Mouse (Mus musculus) heart, adult 2 months (tissue): ENCODE measurements around the gene Zfpm1. TPM values are rescaled to one million over a fixed set of nuclear protein-coding genes. Genes with fewer than 3 reads are reported as not detected.

ENCODE experiments used
- DNase-seq, 2 experiments: peaks; one replicate each; pipeline ENCODE4 v3.0.0; 2021
- H3K27ac ChIP-seq: fragments of 200-600 bp; 2 replicates; pipeline ENCODE4 v1.8.1; 2022
- H3K27me3 ChIP-seq: fragments of 200-500 bp; 2 replicates; pipeline ENCODE4 v1.6.1; 2012; ENCODE audit warnings: mild to moderate bottlenecking, low read length, inconsistent platforms, mixed read lengths; ENCODE audit not compliant: control insufficient read depth, insufficient read depth
- H3K36me3 ChIP-seq: fragments of 200-500 bp; 2 replicates; pipeline ENCODE4 v1.6.1; 2012; ENCODE audit warnings: low read length, inconsistent platforms; ENCODE audit not compliant: control insufficient read depth, insufficient read depth
- H3K4me1 ChIP-seq: fragments of 200-500 bp; 2 replicates; pipeline ENCODE4 v1.6.1; 2011; ENCODE audit warnings: low read length; ENCODE audit not compliant: control insufficient read depth, insufficient read depth
- H3K4me3 ChIP-seq: fragments of 200-600 bp; 2 replicates; pipeline ENCODE4 v1.8.1; 2022
- H3K79me2 ChIP-seq: fragments of 200-500 bp; replicated peaks from 2 replicates; pipeline ENCODE4 v1.6.1; 2012; ENCODE audit warnings: mild to moderate bottlenecking, inconsistent platforms, low read length, moderate library complexity, mixed read lengths; ENCODE audit not compliant: control insufficient read depth, insufficient read depth
- H3K9ac ChIP-seq: fragments of 200-500 bp; 2 replicates; pipeline ENCODE4 v1.6.1; 2012; ENCODE audit warnings: low read depth, mild to moderate bottlenecking, control low read depth, inconsistent platforms, low read length, mixed read lengths
- CTCF ChIP-seq: fragments of 200-600 bp; IDR thresholded peaks from 2 replicates; pipeline ENCODE4 v1.8.1; 2022; ENCODE audit warnings: antibody characterized with exemption, mild to moderate bottlenecking, moderate library complexity
- EP300 ChIP-seq: fragments of 200-500 bp; IDR thresholded peaks from 2 replicates; pipeline ENCODE4 v1.6.1; 2011; ENCODE audit warnings: low read depth, low read length, control low read depth; ENCODE audit not compliant: insufficient read depth
- POLR2A ChIP-seq: fragments of 200-500 bp; IDR thresholded peaks from 2 replicates; pipeline ENCODE4 v1.6.1; 2011; ENCODE audit warnings: mild to moderate bottlenecking, low read depth, low read length, control low read depth; ENCODE audit not compliant: insufficient read depth
- WGBS: fragments of 180-500 bp; shearing (Covaris S2); methylation state at CpG from one replicate; pipeline ENCODE4 v1.1.7; 2018; 5-methylcytosine and 5-hydroxymethylcytosine counted together
- intact Hi-C: fragments of 180-260 bp; cut with DNase I; formaldehyde crosslinking; loops from one replicate; pipeline ENCODE4 v1.15.1; 2025
- polyA plus RNA-seq: library from polyadenylated mRNA; depleted of rRNA; stranded (reverse); fragments of >200 nt; gene quantifications from 2 replicates; pipeline ENCODE4 v1.2.3, GENCODE M21; 2012
- total RNA-seq, 2 experiments: library from RNA; stranded (reverse); gene quantifications; 2 replicates each; pipeline ENCODE4 v1.2.3; 2021

The Zfpm1 gene
- total and polyA plus RNA-seq, 3 experiments = 20.9 to 24.6 (median 21.2) TPM

- intact Hi-C loops = no loop called here
Measured at GRCm38 (mm10) chr8:122355642-122356606, 74.0 kb downstream of the Zfpm1 start.

GRCm38 (mm10) chr8:122357202-122357601, 75.3 kb downstream of the Zfpm1 start:
- TF ChIP-seq CTCF = no peak
- no peak for TF ChIP-seq POLR2A
- no peak for TF ChIP-seq EP300
- Histone ChIP-seq H3K27ac (no peak overlapping the region), H3K4me1 (no peaks in the 10 kb centered on the region), H3K79me2 (no peaks in the 10 kb centered on the region), H3K27me3 (no peaks in the 10 kb centered on the region), H3K9ac (no peak overlapping the region), H3K36me3 (no peaks in the 10 kb centered on the region), H3K4me3 (no peak overlapping the region)
- no peak for DNase-seq
- WGBS = 74% methylated on average over 11 of the region's 11 CpGs
- intact Hi-C loops = no loop called here

More at GRCm38 (mm10) chr8:122355642-122356606, 74.0 kb downstream of the Zfpm1 start:
- no peaks in the 10 kb centered on the region for H3K27me3 ChIP-seq
- H3K79me2 ChIP-seq = no peaks in the 10 kb centered on the region
- TF ChIP-seq EP300 (no peak), CTCF (no peak), POLR2A (no peak)
- 75% methylated on average over 9 of the region's 9 CpGs for WGBS
- no peaks in the 10 kb centered on the region for H3K4me1 ChIP-seq
- no peak overlapping the region for H3K4me3 ChIP-seq
- no peak overlapping the region for H3K27ac ChIP-seq
- DNase-seq = no peak
- no peak overlapping the region for H3K9ac ChIP-seq
- no peaks in the 10 kb centered on the region for H3K36me3 ChIP-seq

GRCm38 (mm10) chr8:122357641-122358040, 75.7 kb downstream of the Zfpm1 start:
- no peak for DNase-seq
- H3K4me1 ChIP-seq = no peaks in the 10 kb centered on the region
- WGBS = 49% methylated on average over 5 of the region's 5 CpGs
- no peaks in the 10 kb centered on the region for H3K36me3 ChIP-seq
- H3K27me3 ChIP-seq = no peaks in the 10 kb centered on the region
- H3K4me3 ChIP-seq = no peak overlapping the region
- no peak overlapping the region for H3K27ac ChIP-seq
- no peak overlapping the region for H3K9ac ChIP-seq
- H3K79me2 ChIP-seq = no peaks in the 10 kb centered on the region
- no peak for TF ChIP-seq POLR2A
- no peak for TF ChIP-seq CTCF
- TF ChIP-seq EP300 = no peak
- intact Hi-C loops = no loop called here

GRCm38 (mm10) chr8:122359111-122359775, 77.3 kb downstream of the Zfpm1 start:
- whole genome bisulfite sequencing = 76% methylated on average over 15 of the region's 15 CpGs
- DNase-seq = no peak
- intact Hi-C loops = no loop called here
- no peaks in the 10 kb centered on the region for H3K27me3 ChIP-seq
- no peak for TF ChIP-seq EP300
- no peak for TF ChIP-seq POLR2A
- no peak for TF ChIP-seq CTCF
- H3K4me3 ChIP-seq = no peak overlapping the region
- H3K36me3 ChIP-seq = no peaks in the 10 kb centered on the region
- no peak overlapping the region for H3K27ac ChIP-seq
- no peaks in the 10 kb centered on the region for H3K79me2 ChIP-seq
- no peaks in the 10 kb centered on the region for H3K4me1 ChIP-seq
- H3K9ac ChIP-seq = no peak overlapping the region

GRCm38 (mm10) chr8:122360696-122361416, 78.9 kb downstream of the Zfpm1 start, which contains the start of gene Trhr2:
Gene Trhr2, minus strand, starts transcription at chr8:122360746.
- H3K4me3 ChIP-seq = no peak within 1 kb of the TSS
- no peaks in the 10 kb centered on the region for H3K27me3 ChIP-seq
- H3K27ac ChIP-seq = no peak within 1 kb of the TSS
- H3K4me1 ChIP-seq = no peaks in the 10 kb centered on the region
- H3K36me3 ChIP-seq = no peaks in the 10 kb centered on the region
- no peak for DNase-seq
- TF ChIP-seq CTCF = no peak
- TF ChIP-seq EP300 = no peak
- no peak for TF ChIP-seq POLR2A
- no peaks in the 10 kb centered on the region for H3K79me2 ChIP-seq
- 73% methylated on average over 7 of the region's 7 CpGs for WGBS
- H3K9ac ChIP-seq = no peak within 1 kb of the TSS
- intact Hi-C loops = no loop called here
